Mouse (Mus musculus) T-cell, adult 66 days (primary cell): Measurements from ENCODE around the gene Olfr894. TPM values are rescaled to one million over a fixed set of nuclear protein-coding genes. Genes with fewer than 3 reads are reported as not detected.

ENCODE experiments used
- total RNA-seq, 2 experiments: library from RNA; stranded (reverse); gene quantifications; 3 replicates in 1 of 2; 4 replicates in 1 of 2; pipeline ENCODE4 v1.2.4; 2023

Olfr894 gene
- not detected for total RNA-seq

GRCm38 (mm10) chr9:38217755-38218154, at the start of gene Olfr894:
Olfr894 (plus strand) TSS chr9:38218055.

DNA sequence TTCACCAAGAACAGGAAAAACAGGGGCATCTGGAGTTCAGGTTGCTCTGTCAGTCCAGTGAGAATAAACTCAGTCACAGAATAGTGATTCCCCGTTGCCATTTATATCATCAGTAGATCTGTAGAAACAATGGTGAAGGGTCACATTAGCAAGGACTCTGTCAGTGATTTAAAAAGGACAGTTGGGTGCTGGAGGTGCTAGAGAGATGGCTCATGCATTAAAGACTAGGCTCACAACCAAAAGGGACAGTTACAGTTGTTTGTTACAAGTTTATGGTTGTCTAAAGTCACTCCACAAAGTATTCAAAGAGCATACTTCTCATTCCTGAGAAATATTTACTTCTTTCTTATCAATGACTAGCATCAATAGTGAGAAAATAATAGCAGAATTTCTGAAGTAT, 37.1 kb upstream of the Olfr894 start, which contains the start of gene Olfr891:
Olfr891 (minus strand) TSS at position 101 of the 400 bp plus-strand sequence.

GRCm38 (mm10) chr9:38208065-38208464, 9.8 kb upstream of the Olfr894 start, which contains the start of gene Olfr893:
Olfr893 (plus strand) TSS chr9:38208365.

GRCm38 (mm10) chr9:38252474-38252873, 34.6 kb downstream of the Olfr894 start, which contains the start of gene Olfr143:
Olfr143 (plus strand) TSS chr9:38252774.

DNA sequence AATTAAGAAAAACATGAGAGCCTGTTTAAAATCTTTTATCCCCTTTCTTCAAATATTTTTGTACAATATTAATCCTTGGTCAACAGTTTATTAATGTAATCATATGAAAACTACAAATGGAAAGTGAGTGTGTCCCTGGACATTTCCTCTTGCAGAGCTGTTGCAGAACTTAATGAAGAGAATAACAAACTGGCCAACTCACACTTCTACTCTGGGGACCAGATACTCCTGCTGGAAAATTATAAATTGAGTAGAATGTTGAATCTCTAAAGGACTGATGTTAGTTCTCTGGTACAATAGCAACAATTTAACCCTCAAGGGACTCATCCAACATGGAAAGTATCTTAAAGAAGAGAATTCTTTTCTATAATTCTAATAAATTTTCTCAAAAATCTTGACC, 49.7 kb downstream of the Olfr894 start, which contains the start of gene Olfr895:
Olfr895 (plus strand) TSS at position 301 of the 400 bp plus-strand sequence.

Other genes with a start within 250 kb of the Olfr894 start
- not detected for gene Olfr881, start 226.2 kb upstream of the Olfr894 start, total RNA-seq
- gene Olfr883, start 192.2 kb upstream of the Olfr894 start, total RNA-seq = not detected
- gene Olfr884, start 171.5 kb upstream of the Olfr894 start, total RNA-seq = not detected
- not detected for gene Olfr885, start 156.7 kb upstream of the Olfr894 start, total RNA-seq
- gene Olfr887, start 134.0 kb upstream of the Olfr894 start, total RNA-seq = not detected
- gene Olfr888, start 109.9 kb upstream of the Olfr894 start, total RNA-seq = not detected
- gene Olfr889, start 102.9 kb upstream of the Olfr894 start, total RNA-seq = not detected
- not detected for gene Olfr890, start 75.5 kb upstream of the Olfr894 start, total RNA-seq
- not detected for gene Olfr891, start 37.2 kb upstream of the Olfr894 start, total RNA-seq
- not detected for gene Olfr893, start 9.7 kb upstream of the Olfr894 start, total RNA-seq
- not detected for gene Olfr143, start 34.7 kb downstream of the Olfr894 start, total RNA-seq
- gene Olfr895, start 49.8 kb downstream of the Olfr894 start, total RNA-seq = not detected
- gene Olfr896-ps1, start 73.1 kb downstream of the Olfr894 start, total RNA-seq = not detected
- not detected for gene Olfr25, start 111.0 kb downstream of the Olfr894 start, total RNA-seq
- not detected for gene Olfr898, start 130.4 kb downstream of the Olfr894 start, total RNA-seq
- not detected for gene Olfr250, start 148.8 kb downstream of the Olfr894 start, total RNA-seq
- gene Olfr251, start 159.0 kb downstream of the Olfr894 start, total RNA-seq = not detected
- not detected for gene Olfr147, start 183.6 kb downstream of the Olfr894 start, total RNA-seq
- gene Olfr901, start 211.4 kb downstream of the Olfr894 start, total RNA-seq = not detected
- gene Olfr902, start 229.6 kb downstream of the Olfr894 start, total RNA-seq = not detected
- gene Olfr904, start 245.1 kb downstream of the Olfr894 start, total RNA-seq = not detected